Mouse (Mus musculus) MEL (cell line): Measurements from ENCODE around the gene Spata25. TPM values are rescaled to one million over a fixed set of nuclear protein-coding genes. Genes with fewer than 3 reads are reported as not detected.
A peak's percentile ranks its signal among the peaks of the same experiment; 100 is the strongest.

ENCODE experiments used
- DNase-seq: peaks from one replicate; pipeline ENCODE4 v3.0.0; 2011; ENCODE audit warnings: low read depth, low spot score
- H3K27ac ChIP-seq: 2 replicates; pipeline ENCODE4 v1.5.1; 2012; ENCODE audit warnings: low read depth, mild to moderate bottlenecking, control low read depth, low read length, moderate library complexity; ENCODE audit not compliant: control insufficient read depth
- H3K27me3 ChIP-seq, 2 experiments: fragments of 150-350 bp in 1 of 2; sonication (generic) in 1 of 2; 2 replicates each; pipeline ENCODE4 v1.6.1; 2012; ENCODE audit warnings: low read length in 2 of 2, mild to moderate bottlenecking in 2 of 2, improper control_type of control experiment in 1 of 2, moderate library complexity in 1 of 2; ENCODE audit not compliant: insufficient read depth in 2 of 2, control insufficient read depth in 1 of 2
- H3K36me3 ChIP-seq, 2 experiments: 2 replicates each; pipeline ENCODE4 v1.6.1; 2012 to 2014; ENCODE audit warnings: low read length in 2 of 2, improper control_type of control experiment in 1 of 2, inconsistent platforms in 1 of 2, mild to moderate bottlenecking in 1 of 2; ENCODE audit not compliant: insufficient read depth in 2 of 2, control insufficient read depth in 1 of 2
- H3K4me1 ChIP-seq, 2 experiments: fragments of 150-350 bp in 1 of 2; sonication (generic) in 1 of 2; 2 replicates each; pipeline ENCODE4 v1.6.1; 2012; ENCODE audit warnings: low read length in 2 of 2, improper control_type of control experiment in 1 of 2, mild to moderate bottlenecking in 1 of 2; ENCODE audit not compliant: insufficient read depth in 2 of 2, control insufficient read depth in 1 of 2
- H3K4me3 ChIP-seq, 2 experiments: fragments of 150-350 bp in 1 of 2; sonication (generic) in 1 of 2; 2 replicates each; pipeline ENCODE4 v1.5.1; 2012; ENCODE audit warnings: low read depth in 2 of 2, low read length in 2 of 2, mild to moderate bottlenecking in 2 of 2, moderate library complexity in 2 of 2, control low read depth in 1 of 2, improper control_type of control experiment in 1 of 2; ENCODE audit not compliant: control insufficient read depth in 1 of 2, insufficient read depth in 1 of 2
- H3K79me2 ChIP-seq: 2 replicates; pipeline ENCODE4 v1.6.1; 2012; ENCODE audit warnings: mild to moderate bottlenecking, low read length, moderate library complexity; ENCODE audit not compliant: control insufficient read depth, poor library complexity, insufficient read depth
- H3K9ac ChIP-seq: 2 replicates; pipeline ENCODE4 v1.6.1; 2012; ENCODE audit warnings: low read depth, mild to moderate bottlenecking, control low read depth, low read length, moderate library complexity; ENCODE audit not compliant: control insufficient read depth, poor library complexity, severe bottlenecking
- H3K9me3 ChIP-seq: fragments of 150-350 bp; sonication (generic); replicated peaks from 2 replicates; pipeline ENCODE4 v1.6.1; 2012; ENCODE audit warnings: mild to moderate bottlenecking, low read length, improper control_type of control experiment, moderate library complexity; ENCODE audit not compliant: insufficient read depth
- BHLHE40 ChIP-seq: IDR thresholded peaks from 2 replicates; pipeline ENCODE4 v1.6.1; 2012; ENCODE audit warnings: low read depth, mild to moderate bottlenecking, inconsistent platforms, low read length, improper control_type of control experiment, borderline replicate concordance
- CHD2 ChIP-seq: IDR thresholded peaks from 2 replicates; pipeline ENCODE4 v1.6.1; 2011; ENCODE audit warnings: low read length, improper control_type of control experiment
- E2F4 ChIP-seq: IDR thresholded peaks from 2 replicates; pipeline ENCODE4 v1.6.1; 2011; ENCODE audit warnings: low read depth, low read length, improper control_type of control experiment, borderline replicate concordance
- ELF1 ChIP-seq: IDR thresholded peaks from 2 replicates; pipeline ENCODE4 v1.6.1; 2014; ENCODE audit warnings: low read depth, mild to moderate bottlenecking, inconsistent platforms, low read length, improper control_type of control experiment, moderate library complexity
- GABPA ChIP-seq: IDR thresholded peaks from 2 replicates; pipeline ENCODE4 v1.6.1; 2012; ENCODE audit warnings: low read depth, mild to moderate bottlenecking, inconsistent platforms, low read length, improper control_type of control experiment, moderate library complexity
- MEF2A ChIP-seq: IDR thresholded peaks from 2 replicates; pipeline ENCODE4 v1.6.1; 2014; ENCODE audit warnings: low read depth, mild to moderate bottlenecking, inconsistent platforms, low read length, improper control_type of control experiment; ENCODE audit not compliant: poor library complexity, insufficient replicate concordance, severe bottlenecking; ENCODE audit errors: extremely low read depth
- MYB ChIP-seq: IDR thresholded peaks from 2 replicates; pipeline ENCODE4 v1.6.1; 2011; ENCODE audit warnings: mild to moderate bottlenecking, low read depth, low read length, improper control_type of control experiment
- NELFE ChIP-seq: IDR thresholded peaks from 2 replicates; pipeline ENCODE4 v1.6.1; 2011; ENCODE audit warnings: low read depth, low read length, improper control_type of control experiment
- POLR2A ChIP-seq, 2 experiments: IDR thresholded peaks; 2 replicates each; pipeline ENCODE4 v1.6.1; 2011 to 2012; ENCODE audit warnings: low read length in 2 of 2, mild to moderate bottlenecking in 2 of 2, control low read depth in 1 of 2, improper control_type of control experiment in 1 of 2, low read depth in 1 of 2, moderate library complexity in 1 of 2; ENCODE audit not compliant: control insufficient read depth in 1 of 2, insufficient read depth in 1 of 2, poor library complexity in 1 of 2
- RCOR1 ChIP-seq: IDR thresholded peaks from 2 replicates; pipeline ENCODE4 v1.6.1; 2012; ENCODE audit warnings: low read depth, mild to moderate bottlenecking, inconsistent platforms, low read length, improper control_type of control experiment
- TAL1 ChIP-seq: IDR thresholded peaks from 2 replicates; pipeline ENCODE4 v1.6.1; 2012; ENCODE audit warnings: mild to moderate bottlenecking, inconsistent platforms, low read length, moderate library complexity, mixed read lengths
- ZC3H11A ChIP-seq: IDR thresholded peaks from 2 replicates; pipeline ENCODE4 v1.6.1; 2012; ENCODE audit warnings: low read depth, mild to moderate bottlenecking, inconsistent platforms, low read length, improper control_type of control experiment
- ZNF384 ChIP-seq: IDR thresholded peaks from 2 replicates; pipeline ENCODE4 v1.6.1; 2012; ENCODE audit warnings: low read depth, mild to moderate bottlenecking, inconsistent platforms, low read length, improper control_type of control experiment
- polyA plus RNA-seq, 2 experiments: library from polyadenylated mRNA; stranded (reverse) in 1 of 2; unstranded in 1 of 2; fragments of >175 nt in 1 of 2; fragments of >200 nt in 1 of 2; gene quantifications; 2 replicates each; pipeline versions ENCODE4 v1.2.1 to v1.2.4; 2012; ENCODE audit warnings: low replicate concordance in 2 of 2, low read depth in 1 of 2; ENCODE audit not compliant: insufficient read length in 2 of 2, insufficient read depth in 1 of 2, missing spikeins in 1 of 2
- total RNA-seq: library from RNA; depleted of rRNA; stranded (reverse); fragments of 300-350 nt; gene quantifications from 2 replicates; pipeline ENCODE4 v1.2.3, GENCODE M21; 2012

Gene Spata25
- total and polyA plus RNA-seq, 3 experiments: 0.13 to 0.50 TPM; not detected in 1

DNA sequence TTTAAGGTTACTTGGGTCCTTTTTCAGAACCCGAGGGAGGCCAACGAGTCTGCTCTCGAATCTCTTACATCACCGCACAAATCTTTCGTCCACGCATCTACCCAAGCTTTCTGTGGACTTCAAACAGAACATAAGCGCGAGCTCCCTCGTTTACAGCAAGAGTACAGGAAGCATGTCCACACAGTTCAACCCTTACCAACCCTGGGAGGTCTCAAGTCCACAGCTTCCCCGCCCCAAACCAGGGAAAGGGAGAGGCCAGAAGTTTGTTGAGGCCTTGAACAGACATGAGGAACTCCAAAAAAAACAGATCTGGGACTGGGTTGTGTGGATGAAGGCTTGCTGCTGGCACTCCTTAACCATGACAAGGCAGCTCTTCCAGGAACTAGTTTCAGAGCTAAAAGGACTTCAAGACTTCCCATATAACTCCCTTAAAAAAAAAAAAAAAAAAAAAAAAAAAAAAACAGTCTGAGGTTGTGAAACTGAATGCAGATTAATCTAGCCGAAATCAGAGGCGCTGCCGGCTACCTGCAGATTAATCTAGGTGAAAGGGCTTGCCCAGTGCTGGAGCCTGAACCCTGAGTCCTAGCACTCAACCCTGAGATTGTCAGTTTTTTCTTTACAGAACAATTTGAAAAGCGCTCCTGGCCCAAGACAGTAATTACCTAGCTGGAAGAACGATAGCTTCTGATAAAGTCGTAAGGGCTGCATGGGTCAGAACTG is 25.0 kb downstream of the Spata25 start:
- Histone ChIP-seq H3K9me3 (no peaks in the 10 kb centered on the region), H3K9ac (peak overlapping the region; percentile 86)

DNA sequence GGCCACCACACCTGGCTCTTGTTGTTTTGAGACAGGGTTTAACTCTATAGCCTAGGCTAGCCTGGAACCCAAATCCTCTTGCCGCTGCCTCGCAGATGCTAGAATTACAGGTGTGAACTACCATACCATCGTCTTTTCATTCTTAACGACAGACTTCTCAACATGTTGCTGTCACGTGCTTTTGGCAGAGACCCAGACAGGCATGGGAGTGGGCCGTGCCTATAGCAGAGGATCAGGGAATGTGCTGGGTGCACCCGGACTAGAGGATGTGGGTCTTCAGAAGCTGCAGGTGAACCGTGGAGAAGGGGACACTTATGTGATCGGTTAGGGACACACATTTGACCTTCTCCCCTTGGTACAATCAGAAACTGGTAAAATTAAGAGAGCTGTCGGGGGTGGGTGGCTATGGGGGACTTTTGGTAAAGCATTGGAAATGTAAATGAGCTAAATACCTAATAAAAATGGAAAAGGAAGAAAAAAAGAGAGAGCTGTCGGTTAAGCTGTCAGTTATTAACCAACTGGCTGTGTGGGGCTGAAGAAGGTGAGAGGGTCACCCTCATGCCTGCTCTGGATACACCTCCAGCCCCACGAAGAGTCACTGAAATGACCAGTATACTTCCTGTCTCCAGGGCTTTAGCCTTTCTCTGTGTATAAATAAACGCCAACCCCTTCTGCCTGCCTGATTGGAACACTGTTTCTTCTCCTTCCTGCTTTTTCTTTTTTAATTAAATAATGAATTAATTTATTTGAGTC is 27.9 kb downstream of the Spata25 start:
- no peak overlapping the region for H3K9ac ChIP-seq
- no peaks in the 10 kb centered on the region for H3K9me3 ChIP-seq
- peaks cover 0 to 11% of the 10 kb centered on the region in 2 experiments; a peak in 3 of 4 replicates for H3K36me3 ChIP-seq
- DNase-seq: no peak
- peaks cover 26% of the 10 kb centered on the region for H3K79me2 ChIP-seq
- TF ChIP-seq ELF1 (no peak), POLR2A (IDR thresholded peaks at IDR 0.05; ENCODE audit: control insufficient read depth in 1 of 2, insufficient read depth in 1 of 2, low read depth in 1 of 2, low read length in 2 of 2, poor library complexity in 1 of 2) (no peak), E2F4 (no peak), GABPA (no peak), RCOR1 (no peak), NELFE (no peak), ZNF384 (no peak), TAL1 (no peak), MYB (no peak), BHLHE40 (no peak), ZC3H11A (no peak), CHD2 (no peak), MEF2A (no peak)
- TF ChIP-seq, all 39 proteins: peak for 0
- H3K27ac ChIP-seq: no peak overlapping the region
- H3K4me1 ChIP-seq: peaks cover 7 to 10% of the 10 kb centered on the region in 2 experiments; a peak in 3 of 4 replicates
- no peak overlapping the region for H3K4me3 ChIP-seq
- no peaks in the 10 kb centered on the region for H3K27me3 ChIP-seq

More for the DNA sequence above, 25.0 kb downstream of the Spata25 start:
- TF ChIP-seq ZNF384 (peak; percentile 80), ZC3H11A (no peak)
- no peak for DNase-seq
- no peaks in the 10 kb centered on the region for H3K27me3 ChIP-seq
- peak overlapping the region; percentile 71 to 78 for H3K4me3 ChIP-seq
- H3K27ac ChIP-seq: no peak overlapping the region; the same call in 1 of the 2 replicates
- peaks cover 0 to 18% of the 10 kb centered on the region in 2 experiments; a peak in 3 of 4 replicates for H3K36me3 ChIP-seq
- H3K4me1 ChIP-seq: peaks cover 7 to 17% of the 10 kb centered on the region in 2 experiments; a peak in 3 of 4 replicates
- peaks cover 30% of the 10 kb centered on the region for H3K79me2 ChIP-seq
